Mouse (Mus musculus) left cerebral cortex, adult 8-10 months (tissue): ENCODE data around the gene Ech1. TPM values are rescaled to one million over a fixed set of nuclear protein-coding genes. Genes with fewer than 3 reads are reported as not detected.

ENCODE experiments used
- DNase-seq, 2 experiments: peaks; one replicate each; pipeline ENCODE4 v3.0.0; 2022; ENCODE audit warnings: low spot score in 2 of 2
- total RNA-seq, 4 experiments: library from RNA; stranded (reverse); gene quantifications; 2 replicates each; pipeline ENCODE4 v1.2.4; 2022

Gene Ech1
- total RNA-seq, 4 experiments from 2014 or later: 57.9 to 68.0 (median 62.2) TPM

DNA sequence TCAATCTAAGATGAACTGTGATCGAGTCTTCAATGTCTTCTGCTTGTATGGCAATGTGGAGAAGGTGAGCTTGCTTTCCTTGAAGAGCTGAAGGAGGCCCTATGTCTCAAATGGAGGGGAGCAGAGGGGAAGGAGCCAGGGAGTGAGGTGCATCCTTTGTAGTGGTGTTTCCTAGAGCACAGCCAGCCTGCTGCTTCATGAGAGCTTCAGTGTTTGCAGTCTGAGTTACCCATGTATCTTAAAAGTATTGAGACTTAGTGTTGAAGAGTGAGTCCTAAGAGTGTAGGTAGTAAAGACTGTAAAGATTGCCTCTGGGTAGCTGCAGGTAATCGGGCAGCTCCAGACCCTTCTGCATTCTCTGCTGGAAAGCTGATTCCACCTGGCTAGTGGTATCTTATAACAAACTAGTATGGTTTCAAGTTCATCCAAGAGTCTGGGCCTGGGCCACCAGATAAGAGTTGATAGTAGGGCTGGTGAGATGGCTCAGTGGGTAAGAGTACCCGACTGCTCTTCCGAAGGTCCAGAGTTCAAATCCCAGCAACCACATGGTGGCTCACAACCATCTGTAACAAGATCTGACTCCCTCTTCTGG, 6.1 kb upstream of the Ech1 start:
- DNase-seq: no peak

DNA sequence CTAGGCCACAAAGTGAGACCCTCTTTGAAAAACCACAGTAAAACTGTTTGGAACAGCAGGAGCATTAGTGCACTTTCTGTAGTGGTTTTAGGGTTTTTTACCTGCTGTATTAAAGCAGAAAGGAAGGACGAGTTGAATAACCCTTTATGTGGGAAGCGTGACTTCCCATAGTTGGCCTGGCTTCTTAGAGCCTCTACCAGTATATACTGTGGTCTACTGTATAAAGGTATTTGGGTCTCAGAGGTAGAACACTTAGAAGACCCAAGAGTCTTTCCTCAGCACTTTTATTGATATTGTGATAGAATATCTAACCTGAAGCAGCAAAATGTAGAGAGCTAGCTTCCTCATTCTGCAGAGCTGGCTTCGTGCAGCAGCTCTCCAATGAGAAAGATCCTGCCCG, 5.4 kb upstream of the Ech1 start:
- DNase-seq: no peak

DNA sequence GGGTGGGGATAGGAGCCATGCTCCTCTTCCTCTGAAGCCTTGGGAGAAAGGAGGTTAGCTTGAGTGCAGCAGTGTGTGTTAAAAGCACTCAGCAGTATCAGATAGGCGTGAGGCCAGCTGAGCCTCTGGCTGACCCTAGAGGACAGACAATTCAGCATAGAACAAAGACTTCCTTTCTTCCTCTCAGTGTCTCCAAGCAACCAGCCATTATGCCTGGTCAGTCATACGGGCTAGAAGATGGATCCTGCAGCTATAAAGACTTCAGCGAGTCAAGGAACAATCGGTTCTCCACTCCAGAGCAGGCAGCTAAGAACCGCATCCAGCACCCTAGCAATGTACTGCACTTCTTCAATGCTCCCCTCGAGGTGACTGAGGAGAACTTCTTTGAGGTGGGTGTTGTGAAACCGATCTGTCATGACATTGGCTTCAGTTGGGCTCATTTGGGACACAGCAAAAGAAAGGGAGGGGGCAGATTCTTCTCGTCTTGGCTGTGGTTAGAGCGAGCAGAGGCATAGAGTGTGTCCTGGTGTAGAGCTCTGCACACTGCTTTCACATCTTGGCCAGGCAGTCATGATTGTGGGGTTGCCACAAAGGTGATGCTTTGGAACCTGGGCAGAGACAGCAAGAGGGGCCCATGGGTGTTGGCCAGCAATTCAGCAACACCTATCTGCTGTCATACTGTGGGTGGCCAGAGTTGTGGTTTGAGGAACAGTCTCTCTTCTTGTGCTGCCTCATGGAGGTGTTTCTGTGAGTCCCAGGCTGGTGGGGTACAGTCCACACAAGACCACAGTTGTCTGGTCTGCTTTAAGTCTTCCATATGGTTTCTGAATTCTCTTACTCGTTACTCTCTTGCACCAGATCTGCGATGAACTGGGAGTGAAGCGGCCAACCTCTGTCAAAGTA, 4.4 kb upstream of the Ech1 start:
- DNase-seq: no peak

DNA sequence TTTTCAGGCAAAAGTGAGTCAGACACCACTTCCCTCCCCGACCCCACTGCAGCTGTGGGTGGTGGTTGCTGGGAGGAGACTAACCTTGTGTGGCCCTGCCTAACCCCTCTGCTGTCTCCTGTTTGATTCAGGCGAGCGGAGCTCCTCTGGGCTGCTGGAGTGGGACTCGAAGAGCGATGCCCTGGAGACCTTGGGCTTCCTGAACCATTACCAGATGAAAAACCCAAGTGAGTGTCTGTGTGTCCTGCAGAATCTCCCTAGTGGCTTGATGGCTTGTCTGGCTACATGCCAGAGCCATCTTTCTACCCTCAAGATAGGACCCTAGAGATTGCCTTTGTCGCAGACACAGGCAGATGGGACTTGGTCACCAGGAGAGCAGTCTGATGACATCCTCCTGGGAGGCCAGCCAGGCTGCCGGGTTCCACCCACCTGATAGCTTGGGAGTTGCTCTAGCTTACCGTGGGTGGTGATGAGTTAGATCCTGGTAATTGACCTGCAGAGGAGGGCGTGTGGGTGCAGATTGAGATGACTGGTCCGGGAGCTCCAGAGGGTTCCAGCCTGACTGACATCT, 3.7 kb upstream of the Ech1 start:
- peak in 1 of 2 experiments; percentile 80 for DNase-seq

DNA sequence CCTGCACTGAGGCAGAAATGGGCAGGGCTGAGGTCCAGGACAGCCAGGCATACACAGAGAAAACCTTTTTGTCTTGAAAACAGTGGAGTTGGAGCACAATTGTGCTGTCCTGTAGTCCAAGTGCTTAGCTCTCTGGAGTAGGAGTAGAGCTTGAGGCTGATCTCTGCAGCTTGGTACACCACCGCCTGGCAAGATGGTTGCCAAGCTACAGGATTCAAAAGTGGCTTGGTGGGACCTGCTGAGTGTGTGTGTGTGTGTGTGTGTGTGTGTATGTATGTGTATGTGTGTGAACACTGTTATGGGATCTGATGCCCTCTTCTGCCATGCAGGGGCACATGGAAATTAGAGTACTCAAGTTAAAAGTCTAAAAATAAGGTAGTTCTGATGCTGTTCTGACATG, 2.5 kb upstream of the Ech1 start:
- DNase-seq: no peak

DNA sequence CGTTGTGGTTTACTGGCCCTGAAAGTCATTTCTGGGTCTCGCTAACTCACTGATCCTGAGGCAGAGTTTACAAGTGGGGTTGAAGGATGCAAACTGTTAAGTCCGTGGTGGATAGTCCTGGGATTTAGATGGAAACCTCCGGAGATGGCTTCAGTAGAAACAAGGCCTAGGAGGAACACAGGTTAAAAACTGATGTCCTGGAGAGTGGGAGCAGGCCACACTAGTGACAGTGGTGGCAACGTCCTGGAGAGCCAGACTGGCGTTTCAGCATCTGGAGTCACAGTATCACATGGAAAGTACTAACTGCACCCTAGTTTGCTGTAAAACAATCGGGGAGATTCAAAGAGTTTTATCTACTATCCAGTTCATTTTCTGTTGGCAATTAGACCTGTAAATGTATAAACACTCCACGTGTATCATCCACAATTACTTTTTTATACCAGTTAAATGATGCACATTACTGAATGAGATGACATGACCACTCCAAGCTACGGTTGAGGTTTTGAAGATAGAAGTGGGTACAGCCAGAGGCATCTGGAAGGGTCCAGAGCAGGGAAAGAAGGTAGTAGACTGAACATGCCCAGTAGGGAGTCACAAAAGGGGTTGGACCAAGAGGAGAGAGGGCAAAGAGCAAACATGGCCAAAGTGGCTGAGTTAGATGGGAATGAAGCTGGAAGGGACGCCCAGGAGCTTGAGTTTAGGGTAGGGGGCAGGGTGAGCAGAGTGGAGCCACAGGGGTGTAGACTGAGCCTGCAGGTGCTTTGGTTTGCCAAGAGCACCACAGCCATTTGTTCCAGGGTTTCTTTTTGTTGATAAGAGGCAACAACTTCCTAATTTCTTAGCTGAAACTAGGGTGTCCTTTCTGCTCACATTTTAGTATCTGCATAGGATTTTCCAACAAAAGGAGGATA, 1.8 kb upstream of the Ech1 start:
- no peak for DNase-seq

DNA sequence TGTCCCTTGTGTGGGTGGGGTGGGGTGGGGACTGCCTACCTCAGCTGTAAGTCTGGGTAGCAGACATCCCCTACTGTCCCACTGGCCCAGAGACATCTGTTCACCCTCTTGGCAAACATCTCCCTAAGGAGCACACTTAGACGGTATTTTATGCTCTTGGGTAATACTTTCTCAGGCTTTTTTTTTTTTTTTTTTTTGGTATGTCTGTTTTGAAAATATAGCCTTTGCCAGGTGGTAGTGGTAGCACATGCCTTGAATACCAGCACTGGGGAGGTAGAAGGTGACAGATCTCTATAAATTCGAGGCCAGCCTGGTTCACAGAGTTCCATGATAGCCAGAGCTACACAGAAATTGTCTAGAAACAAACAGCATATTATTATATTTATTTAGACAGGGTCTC, 1.1 kb upstream of the Ech1 start:
- no peak for DNase-seq

DNA sequence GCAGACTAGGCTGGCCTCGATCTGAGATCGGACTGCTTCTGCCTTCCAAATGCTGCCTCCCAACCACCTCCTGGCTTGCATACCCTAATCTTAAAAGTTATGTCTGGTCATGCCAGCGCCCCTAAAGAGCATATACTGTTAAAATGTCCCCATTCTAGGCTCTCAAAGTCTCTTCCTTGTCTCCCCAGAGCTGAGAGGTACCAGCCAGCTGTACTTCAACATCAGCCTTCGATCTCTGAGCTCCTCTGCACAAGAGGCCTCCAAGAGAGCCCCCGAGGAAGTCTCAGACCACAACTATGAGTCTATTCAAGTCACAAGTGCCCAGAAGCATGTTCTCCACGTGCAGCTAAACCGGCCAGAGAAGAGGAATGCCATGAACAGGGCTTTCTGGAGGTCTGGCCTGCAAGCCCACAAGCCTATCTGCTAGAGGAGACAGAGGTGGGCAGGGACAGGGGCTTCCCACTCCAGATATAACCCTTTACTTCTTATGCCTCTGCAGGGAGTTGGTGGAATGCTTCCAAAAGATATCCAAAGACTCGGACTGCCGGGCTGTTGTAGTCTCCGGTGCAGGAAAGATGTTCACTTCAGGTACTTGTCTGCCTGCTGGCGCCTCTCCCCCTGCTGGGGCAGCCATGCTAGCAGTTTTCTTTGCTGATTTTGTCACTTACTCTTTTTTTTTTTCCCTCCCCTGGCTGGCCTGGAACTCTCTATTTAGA, 827 bp downstream of the Ech1 start:
- no peak for DNase-seq

DNA sequence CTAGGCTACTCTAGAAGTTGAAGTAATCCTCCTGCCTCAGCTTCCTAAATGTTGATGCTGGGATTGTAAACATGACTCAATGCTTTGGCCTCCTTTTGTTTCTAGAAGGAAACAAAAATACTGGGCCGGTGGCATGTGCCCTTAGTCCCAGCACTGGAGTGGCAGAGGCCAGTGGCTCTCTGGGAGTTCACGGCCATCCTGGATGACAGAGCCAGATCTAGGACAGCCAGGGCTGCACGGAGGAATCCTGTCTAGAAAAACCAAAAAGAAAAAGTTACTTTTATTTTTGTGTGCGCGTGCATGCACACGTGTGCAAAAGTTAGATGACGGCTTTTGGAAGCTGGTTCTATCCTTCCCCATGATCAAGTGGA, 1.4 kb downstream of the Ech1 start:
- DNase-seq: no peak

DNA sequence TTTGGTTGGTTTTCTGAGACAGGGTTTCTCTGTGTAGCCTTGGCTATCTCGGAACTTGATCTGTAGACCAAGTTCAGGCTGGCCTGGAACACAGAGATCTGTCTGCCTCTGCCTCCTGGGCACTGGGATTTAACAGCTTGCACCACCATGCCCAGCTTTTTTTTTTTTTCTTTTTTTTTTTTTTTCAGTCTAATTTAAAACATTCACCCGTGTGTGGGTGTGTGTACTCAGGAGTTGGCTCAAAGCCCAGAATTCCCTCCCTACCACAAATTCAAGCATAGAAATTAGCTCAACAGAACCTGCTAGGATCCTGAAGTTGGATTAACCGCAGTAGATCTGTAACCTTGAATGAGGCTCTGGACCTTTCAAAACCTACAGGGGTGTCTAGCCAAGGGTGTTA, 2.3 kb downstream of the Ech1 start:
- peak in 1 of 2 experiments; percentile 70 for DNase-seq

DNA sequence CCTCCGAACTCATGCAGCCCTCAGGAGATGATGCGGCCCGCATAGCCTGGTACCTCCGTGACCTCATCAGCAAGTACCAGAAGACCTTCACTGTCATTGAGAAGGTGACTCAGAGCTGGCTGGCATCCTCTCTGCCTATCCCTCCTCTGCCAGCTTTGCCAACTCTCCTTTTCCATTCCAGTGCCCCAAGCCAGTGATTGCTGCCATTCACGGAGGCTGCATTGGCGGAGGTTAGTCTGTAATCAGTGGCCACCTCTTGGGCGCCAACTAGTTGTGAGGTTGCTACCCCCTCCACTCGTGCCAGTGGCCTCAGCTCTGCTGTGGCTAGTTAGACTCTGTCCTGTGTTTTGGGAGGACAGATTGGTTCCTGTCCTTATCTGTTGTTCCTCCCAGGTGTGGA, 4.8 kb downstream of the Ech1 start:
- no peak for DNase-seq

DNA sequence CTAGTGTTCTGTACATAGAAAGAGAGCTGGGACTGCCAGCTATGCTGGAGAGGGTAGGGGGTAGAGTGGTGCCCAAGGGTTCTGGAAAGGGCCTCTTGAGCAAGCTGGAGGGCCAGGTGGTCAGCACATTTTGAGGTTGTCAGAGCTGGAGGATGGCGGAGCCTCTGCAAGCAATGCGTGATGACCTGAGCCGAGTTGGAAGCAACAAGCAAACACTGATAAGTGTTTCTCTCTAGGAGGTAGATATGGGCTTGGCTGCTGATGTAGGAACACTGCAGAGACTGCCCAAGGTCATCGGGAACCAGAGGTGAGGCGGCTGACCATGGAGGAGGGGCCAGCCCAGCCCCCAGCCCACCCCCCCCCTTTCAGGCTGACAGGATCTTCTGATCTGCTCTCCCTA, 6.0 kb downstream of the Ech1 start:
- no peak for DNase-seq

DNA sequence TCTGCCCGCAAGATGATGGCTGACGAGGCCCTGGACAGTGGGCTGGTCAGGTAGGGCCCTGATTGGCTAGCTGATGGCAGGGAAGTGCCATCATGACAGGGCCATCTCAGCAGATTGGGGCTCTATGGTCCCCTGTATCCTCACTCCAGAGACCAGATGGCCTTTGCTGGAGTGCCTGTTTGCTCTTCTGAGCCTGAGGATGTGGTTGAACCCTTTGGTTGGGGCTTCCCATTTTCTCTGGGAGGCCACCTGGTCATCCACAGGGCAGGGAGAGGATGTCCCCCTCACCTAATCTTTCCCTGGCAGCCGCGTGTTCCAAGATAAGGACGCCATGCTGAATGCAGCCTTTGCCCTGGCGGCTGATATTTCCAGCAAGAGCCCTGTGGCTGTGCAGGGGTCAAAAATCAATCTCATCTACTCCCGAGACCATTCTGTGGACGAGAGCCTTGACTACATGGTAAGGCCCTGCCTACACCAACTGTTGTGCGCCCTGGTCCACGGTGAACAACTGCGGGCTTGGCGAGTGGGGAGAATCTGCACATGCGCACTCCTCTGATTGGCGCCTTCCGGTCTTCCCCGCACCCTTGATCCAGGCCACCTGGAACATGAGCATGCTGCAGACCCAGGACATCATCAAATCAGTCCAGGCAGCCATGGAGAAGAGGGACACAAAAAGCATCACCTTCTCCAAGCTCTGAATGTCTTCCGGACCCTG, 6.6 kb downstream of the Ech1 start:
- DNase-seq: no peak

DNA sequence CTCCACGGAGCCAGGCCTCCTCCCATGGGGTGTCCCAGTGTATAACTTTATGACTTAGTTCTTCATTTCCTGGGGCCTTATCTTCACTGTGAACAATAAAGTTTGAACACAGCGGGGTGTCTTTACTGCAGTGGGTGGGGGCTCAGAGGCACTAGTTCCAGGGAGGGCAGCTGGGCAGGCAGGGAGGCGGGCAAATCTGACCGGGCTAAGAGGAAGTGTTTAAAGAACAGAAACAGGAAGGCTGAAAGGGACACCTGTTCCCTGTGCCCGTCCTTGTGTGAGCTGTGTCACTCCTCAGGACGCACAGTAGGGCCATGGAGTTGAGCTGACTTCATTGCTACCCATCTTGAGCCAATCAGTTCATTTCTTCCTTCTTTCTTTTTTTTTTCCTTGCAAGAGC, 7.1 kb downstream of the Ech1 start:
- DNase-seq: no peak

DNA sequence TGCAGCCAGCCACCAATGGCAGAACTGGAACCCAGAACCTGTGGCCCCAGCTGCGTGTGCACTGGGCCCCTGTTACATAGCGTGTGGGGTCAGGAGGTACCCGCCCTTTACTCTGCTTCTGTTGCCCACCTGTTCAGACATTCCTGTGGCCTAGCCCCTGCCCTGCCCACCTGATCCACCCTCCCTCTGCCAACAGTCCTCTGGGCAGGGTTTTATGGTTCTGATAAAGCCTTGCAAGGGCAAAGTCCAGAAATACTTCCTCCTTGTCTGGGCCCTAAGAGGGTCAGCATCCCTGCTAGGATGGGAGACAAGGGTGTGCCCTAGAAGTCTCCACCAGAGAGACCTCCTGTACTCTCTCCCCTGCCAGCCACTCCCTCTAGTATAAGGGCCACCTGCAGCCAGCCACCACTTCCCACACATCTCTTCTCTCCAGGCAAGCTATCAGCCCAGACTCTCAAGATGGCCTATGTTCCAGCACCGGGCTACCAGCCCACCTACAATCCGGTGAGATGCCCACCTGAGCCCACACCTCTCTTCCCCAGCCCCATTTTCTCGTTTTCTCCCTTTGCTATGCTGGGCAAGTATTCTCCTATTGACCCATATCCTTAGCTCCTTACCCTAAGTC, 8.8 kb downstream of the Ech1 start, which contains the start of gene Lgals4:
Gene Lgals4, plus strand, starts transcription at position 132 of the 625 bp plus-strand sequence.
- DNase-seq: no peak

DNA sequence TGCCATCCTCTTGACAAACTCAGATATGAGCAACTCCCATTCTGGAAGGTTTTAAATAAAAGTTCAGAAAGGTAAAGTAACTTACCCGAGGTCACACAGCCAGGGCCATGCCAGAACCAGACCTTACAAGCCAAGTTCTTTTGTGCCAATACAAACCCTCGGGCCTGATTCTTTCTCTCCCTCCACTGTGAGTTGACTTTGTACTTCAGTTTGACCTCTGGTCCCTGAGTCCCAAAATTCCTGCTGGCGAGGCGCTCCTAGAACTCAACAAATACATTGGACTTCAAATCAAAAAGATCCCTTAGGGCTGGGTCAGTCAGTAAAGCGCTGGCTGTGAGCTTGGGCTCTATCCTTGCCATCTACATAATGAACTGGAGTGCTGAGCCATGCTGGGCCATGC, 11.9 kb downstream of the Ech1 start:
- no peak for DNase-seq

DNA sequence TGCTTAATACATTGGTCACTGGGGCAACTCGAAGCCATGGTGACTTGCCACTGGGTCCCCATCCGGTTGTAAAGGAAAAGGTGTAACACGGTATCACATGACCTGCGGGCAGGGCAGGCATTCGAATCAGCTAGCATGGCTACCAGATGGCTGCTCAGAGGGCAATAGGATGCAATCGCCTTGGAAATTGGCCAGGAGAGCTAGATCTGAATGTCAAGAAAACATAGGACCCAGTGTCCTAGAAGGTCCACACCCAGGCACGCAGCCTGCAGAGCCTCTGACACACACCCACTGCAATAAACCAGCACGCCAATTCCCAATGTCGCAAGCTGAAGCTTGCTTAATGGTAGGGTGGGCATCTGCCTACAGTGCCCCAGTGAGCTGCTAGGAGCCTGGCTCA, 13.3 kb downstream of the Ech1 start:
- no peak for DNase-seq

DNA sequence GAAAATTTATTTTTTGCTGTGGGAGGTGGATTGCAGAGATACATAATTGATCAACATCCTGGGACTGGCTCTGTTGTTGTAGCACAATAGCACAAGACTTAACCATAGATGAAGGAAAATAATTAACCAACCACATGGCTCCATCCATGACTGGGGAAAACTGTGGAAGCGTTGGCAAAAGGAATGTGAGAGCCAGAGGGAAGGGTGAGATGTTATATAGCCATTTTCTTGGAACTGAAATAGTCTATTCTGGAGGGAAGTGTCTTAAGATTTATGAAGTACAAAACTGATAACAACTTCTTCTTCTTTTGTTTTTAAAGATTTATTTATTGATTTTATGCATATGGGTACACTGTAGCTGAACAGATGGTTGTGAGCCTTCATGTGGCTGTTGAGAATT, 22.3 kb downstream of the Ech1 start:
- DNase-seq: no peak

DNA sequence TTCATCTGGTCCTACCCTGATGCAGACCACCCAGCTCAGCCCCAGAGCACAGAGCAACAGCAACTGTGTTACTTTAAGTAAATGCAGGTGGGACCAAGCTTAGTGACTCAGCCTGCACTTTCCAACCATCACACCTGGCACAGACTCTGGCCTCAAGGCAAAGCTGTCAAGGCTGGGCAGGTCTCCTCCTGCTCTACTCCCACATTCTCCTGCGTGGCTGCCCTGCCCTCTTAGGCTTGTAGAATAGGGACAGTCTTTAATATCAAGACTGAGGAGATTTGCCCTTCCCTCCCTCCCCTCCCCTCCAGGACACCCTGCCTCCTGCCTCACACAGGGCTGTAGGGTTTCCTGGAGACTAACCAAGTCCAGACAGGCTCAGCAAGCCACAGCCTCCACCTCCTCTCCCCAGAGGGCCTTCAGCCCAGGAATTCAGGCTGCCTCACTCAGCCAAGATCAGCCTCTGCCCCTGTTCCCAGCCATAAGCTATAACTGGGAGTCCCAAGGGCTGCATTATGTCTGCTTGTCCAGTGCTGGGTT, 24.8 kb downstream of the Ech1 start:
- DNase-seq: no peak

DNA sequence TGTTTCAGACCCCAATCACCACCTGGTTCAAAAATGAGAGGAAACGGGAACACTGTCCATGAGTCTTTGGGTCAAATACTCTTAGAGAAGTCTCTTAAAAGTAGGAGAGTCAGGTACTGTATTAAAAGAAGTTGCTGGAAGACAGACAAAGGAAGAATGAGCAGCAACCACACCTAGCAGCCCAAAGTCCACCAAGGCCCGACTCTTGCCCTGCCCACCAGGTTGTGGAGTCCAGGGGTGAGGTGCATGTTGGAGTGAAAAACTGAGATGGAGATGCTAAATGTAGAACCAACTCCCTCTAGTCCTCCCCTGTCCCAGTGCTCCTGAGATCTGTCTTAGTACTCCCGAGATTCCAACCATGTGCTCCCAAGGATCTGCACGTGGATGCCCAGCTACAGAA, 25.6 kb downstream of the Ech1 start:
- DNase-seq: no peak
